Comparison of ENCODE assay signal across 28 mouse cellular contexts in the genomic region with DNA sequence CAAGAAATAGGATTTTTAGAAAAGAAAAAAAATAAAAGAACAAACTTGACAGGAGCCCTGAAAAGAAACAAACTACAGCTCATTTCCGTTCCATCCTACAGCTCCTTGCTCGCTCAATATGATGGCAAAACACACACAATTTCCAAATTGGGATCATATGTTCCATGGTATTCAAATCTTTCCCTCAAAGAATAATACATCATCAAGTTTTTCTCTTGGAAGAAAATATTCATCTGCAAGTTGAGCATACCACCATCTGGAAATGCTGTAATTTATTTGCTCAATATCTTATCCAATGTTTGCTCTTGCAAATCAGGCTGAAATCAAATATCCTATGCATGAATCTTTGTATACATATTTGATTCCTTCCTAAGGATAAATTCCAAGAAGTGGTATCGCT.
"Had no signal": no experiment of that assay in that cellular context is flagged by ENCODE, and none has a peak within 500 bp of the region (broad histone marks: within the 10 kb centered on the region; RNA-seq: fewer than 3 reads in every experiment).

No protein-coding gene starts in this region.

- ATAC-seq: hindbrain, embryonic 16.5 days; inflammation-experienced regulatory T-cells, adult 6 months; intestine, embryonic 15.5 days; intestine, postnatal 0 days; liver, postnatal 0 days had no signal

- H3K36me3 ChIP-seq: heart, embryonic 10.5 days; heart, embryonic 12.5 days; hindbrain, embryonic 10.5 days; hindbrain, embryonic 12.5 days; intestine, embryonic 15.5 days; limb, embryonic 10.5 days; limb, embryonic 12.5 days; liver, embryonic 13.5 days; liver, embryonic 15.5 days had no signal

- H3K4me1 ChIP-seq: heart, embryonic 10.5 days; heart, embryonic 12.5 days; hindbrain, embryonic 10.5 days; hindbrain, embryonic 12.5 days; intestine, embryonic 15.5 days; limb, embryonic 10.5 days; limb, embryonic 12.5 days; liver, embryonic 13.5 days; liver, embryonic 15.5 days had no signal

- H3K4me3 ChIP-seq: heart, adult 2 months; heart, embryonic 10.5 days; heart, embryonic 12.5 days; hindbrain, embryonic 10.5 days; hindbrain, embryonic 12.5 days; intestine, embryonic 15.5 days; layer of hippocampus, adult 2 months; left cerebral cortex, adult 2 months; limb, embryonic 10.5 days; limb, embryonic 12.5 days; liver, embryonic 13.5 days; liver, embryonic 15.5 days had no signal

- DNase-seq: gastrocnemius, postnatal 10 days; gastrocnemius, postnatal 25 days; heart, adult 2 months; heart, postnatal 10 days; heart, postnatal 4 days; kidney, adult 18-20 months; kidney, adult 8-10 months; kidney, postnatal 10 days; kidney, postnatal 25 days; kidney, postnatal 4 days; liver; liver, embryonic 13.5 days; liver, postnatal 0 days had no signal

- H3K27me3 ChIP-seq: hindbrain, embryonic 12.5 days; intestine, embryonic 15.5 days; limb, embryonic 12.5 days; liver, embryonic 13.5 days; liver, embryonic 15.5 days had no signal

- H3K4me2 ChIP-seq: heart, embryonic 12.5 days; hindbrain, embryonic 12.5 days; hindbrain, embryonic 14.5 days; intestine, embryonic 15.5 days; limb, embryonic 12.5 days; liver, embryonic 11.5 days; liver, embryonic 13.5 days; liver, embryonic 15.5 days had no signal

- H3K9me3 ChIP-seq: heart, embryonic 10.5 days; heart, embryonic 12.5 days; hindbrain, embryonic 10.5 days; hindbrain, embryonic 12.5 days; intestine, embryonic 15.5 days; limb, embryonic 10.5 days; limb, embryonic 12.5 days; liver, embryonic 13.5 days; liver, embryonic 15.5 days had no signal

- H3K9ac ChIP-seq: heart, embryonic 12.5 days; hindbrain, embryonic 12.5 days; hindbrain, embryonic 14.5 days; intestine, embryonic 15.5 days; limb, embryonic 12.5 days; liver, embryonic 13.5 days; liver, embryonic 15.5 days; liver, postnatal 0 days had no signal

- H3K27ac ChIP-seq: heart, adult 2 months; heart, embryonic 10.5 days; hindbrain, embryonic 10.5 days; hindbrain, embryonic 12.5 days; hindbrain, embryonic 14.5 days; intestine, embryonic 15.5 days; layer of hippocampus, adult 2 months; left cerebral cortex, adult 2 months; limb, embryonic 10.5 days; limb, embryonic 12.5 days; liver, embryonic 13.5 days; liver, embryonic 15.5 days had no signal
